Mouse (Mus musculus): Measurements from ENCODE around the gene Vps72.

The Vps72 gene

GRCm38 (mm10) chr3:95171105-95171504, 60.3 kb downstream of the Vps72 start:
- DNase-seq = no peak
